Mouse (Mus musculus): ENCODE measurements around the gene Rora.

- TF ChIP-seq CTCF (conservative IDR thresholded peaks at IDR 0.05; ENCODE audit: low read length): no peak
- TF ChIP-seq POU5F1 (IDR thresholded peaks at IDR 0.05; ENCODE audit: borderline replicate concordance, low read length): no peak
- TF ChIP-seq NANOG (IDR thresholded peaks at IDR 0.05; ENCODE audit: borderline replicate concordance, low read length): no peak
These were observed 635.8 kb downstream of the Rora start for GRCm38 (mm10) chr9:69289056-69290017.

Data from E14TG2a.4 (cell line).